Mouse (Mus musculus): Measurements from ENCODE around the gene Hip1.

DNA sequence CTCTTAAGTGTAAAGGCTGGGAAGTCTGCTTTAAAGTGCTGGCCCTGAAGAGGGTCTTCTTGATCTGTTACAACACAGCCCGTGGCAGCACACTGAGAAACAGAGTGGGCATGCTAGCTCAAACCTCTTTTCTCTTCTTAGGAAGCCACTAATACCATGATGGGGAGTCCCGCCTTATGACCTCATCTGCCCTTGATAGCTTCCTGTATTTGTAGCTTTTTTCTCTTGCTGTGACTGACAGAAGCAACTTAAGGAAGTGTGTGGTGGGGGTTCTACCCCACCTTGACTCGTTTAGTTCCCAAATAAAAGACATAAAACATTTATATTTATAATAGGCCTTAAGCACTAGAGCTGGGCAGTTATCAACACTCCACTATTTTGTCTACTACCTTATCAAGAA is 6.7 kb upstream of the Hip1 start:
- TF ChIP-seq CTCF (IDR thresholded peaks at IDR 0.05; ENCODE audit: low read depth, low read length) (no peak), POLR2A (IDR thresholded peaks at IDR 0.05; ENCODE audit: insufficient read depth, low read length) (no peak)

All from ES-Bruce4 (cell line).